Mouse (Mus musculus) c-Kit-positive CD71-positive TER-119-negative erythroid progenitor cells, embryonic 14.5 days (primary cell): Measurements from ENCODE around the gene Olfr1006.
"Not testable (repeated sequence)": the region's sequence is repeated elsewhere in the genome, so short reads cannot be mapped to it uniquely, and the experiment has no call there.

Experiments used
- DNase-seq: peaks from one replicate; pipeline ENCODE4 v3.0.0-alpha.2; 2013; ENCODE audit warnings: low read depth

The Olfr1006 gene

DNA sequence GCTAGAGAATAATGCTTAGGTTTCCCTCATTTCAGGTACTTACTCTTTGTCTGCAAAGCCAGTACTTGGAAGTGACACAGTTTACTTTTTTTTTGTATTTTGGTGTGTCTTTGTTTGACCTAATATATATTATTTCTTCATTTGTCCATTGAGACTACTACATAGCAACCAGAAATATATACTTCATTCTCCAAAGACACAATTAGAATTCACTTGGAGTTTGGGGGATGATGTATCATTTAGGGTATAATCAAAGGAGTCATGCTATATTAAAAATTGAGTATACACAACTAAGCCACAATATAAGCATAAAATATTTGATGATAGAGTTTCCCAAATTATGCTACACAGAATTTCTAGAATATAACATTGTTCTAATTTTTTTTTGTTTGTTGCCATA lies at the start of gene Olfr1006:
Olfr1006 (minus strand) TSS at position 101 of the 400 bp plus-strand sequence.
- no peak for DNase-seq

DNA sequence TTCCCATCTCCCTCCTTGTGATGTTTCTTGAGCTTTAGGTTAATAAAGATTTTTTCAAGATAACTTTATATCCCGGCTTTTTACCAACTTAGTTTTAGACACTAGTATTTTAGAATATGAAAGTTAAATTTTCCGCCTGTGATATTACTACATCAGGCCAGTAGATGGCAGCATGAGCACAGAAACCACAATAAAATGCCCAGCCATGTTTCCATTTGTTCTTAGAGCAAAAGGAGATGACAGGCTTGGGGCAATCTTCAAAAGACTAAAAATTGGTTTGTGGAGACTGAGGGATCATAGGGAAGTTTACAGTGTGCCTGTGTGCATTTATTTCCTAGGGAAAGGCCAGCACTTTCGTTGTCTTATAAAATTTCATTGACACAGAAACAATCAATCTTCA lies 47.2 kb upstream of the Olfr1006 start:
- no peak for DNase-seq

DNA sequence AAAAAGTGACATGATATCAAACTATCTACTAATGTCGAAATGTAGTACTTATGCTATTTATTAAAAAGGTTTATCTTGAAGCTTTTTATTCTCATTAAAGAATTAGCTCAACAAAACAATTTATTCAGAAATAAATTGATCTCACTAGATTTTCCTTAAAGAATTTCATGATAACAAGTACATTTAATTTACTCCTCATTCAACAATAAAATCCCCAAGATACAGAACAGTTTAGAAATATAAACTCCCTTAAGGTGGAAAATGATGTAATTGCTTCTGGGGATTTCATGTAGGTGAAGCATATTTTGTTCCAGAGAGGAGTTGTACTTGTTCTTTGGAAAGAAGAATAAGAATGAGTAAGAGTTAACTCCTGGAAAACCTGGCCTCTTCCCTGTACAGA lies 36.6 kb upstream of the Olfr1006 start, which contains the start of gene Olfr1009:
Olfr1009 (plus strand) TSS at position 301 of the 400 bp plus-strand sequence.
- no peak for DNase-seq

DNA sequence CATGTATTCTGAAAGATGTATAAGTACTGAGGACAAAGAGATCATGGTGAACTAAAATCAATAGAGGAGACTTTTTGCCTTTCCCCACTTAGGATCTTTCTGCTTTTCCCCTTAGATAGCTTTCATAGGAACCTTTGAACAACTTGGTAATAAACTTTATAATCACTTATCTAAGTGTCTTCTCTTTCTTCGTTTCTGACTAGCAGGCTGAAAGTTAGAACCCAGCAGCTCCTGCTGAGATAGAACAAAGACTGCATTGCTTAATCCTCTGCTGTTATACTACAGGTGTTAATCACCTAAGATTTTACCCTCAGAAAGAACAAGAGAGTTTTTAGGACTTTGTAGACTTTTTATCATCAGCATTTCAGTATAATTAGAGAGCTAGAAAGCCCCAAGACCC lies 32.6 kb upstream of the Olfr1006 start:
- DNase-seq: no peak

DNA sequence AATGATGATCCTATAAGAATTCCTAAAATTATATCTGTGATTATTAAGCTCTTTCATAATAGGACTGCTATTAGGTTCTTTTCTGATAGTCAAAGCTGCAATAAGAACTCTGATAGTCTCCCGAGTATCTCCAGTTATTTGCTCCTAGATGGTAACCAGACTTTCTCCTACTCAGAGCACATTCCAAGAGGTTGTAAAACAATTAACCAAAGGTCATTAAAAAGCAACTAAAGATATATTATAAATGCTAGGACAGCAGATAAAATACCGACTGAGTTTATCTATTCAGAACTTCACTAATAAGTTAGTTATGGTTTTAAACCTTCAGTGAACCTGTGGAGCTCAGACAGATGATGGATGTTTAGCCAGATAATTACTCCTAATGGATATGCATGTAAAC lies 32.1 kb upstream of the Olfr1006 start:
- DNase-seq: not testable (repeated sequence)

DNA sequence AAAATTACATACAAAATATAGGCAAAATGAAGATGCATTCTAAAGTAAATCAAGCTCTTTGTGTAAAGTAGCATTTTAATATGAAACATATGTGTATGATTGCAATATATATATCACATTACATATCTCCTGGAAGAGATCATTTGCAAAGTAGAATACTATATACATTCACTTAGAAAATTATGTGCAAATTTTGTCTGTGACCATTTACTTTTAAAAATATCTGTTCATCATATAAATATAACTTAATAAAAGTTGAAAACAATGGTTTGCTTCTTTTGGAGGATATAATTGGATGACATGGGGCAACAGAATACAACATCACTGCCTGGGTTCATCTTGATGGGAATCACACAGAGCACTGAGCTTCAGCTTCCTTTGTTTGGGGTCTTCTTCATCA lies 10.6 kb upstream of the Olfr1006 start, which contains the start of gene Olfr1008:
Olfr1008 (plus strand) TSS at position 301 of the 400 bp plus-strand sequence.
- no peak for DNase-seq

DNA sequence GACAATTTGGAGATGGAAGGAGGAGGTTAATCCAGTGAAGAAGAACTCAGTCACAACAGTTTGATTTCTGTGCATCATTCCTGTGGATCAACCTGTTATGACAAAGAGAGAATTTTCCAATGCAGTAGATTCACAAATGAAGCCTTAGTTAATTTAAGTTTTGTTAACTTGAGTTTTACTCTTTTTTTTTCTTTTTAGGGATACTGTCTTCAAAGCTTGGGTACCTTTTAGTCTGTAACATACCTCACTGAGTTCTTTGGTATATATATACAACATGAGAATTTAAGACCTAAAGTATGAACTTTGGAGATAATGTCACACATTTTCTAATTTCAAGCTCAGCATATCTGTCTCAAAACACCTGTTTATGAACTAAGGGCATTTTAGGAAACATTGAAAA lies 14.2 kb downstream of the Olfr1006 start, which contains the start of gene Olfr154:
Olfr154 (minus strand) TSS at position 101 of the 400 bp plus-strand sequence.
- not testable (repeated sequence) for DNase-seq

DNA sequence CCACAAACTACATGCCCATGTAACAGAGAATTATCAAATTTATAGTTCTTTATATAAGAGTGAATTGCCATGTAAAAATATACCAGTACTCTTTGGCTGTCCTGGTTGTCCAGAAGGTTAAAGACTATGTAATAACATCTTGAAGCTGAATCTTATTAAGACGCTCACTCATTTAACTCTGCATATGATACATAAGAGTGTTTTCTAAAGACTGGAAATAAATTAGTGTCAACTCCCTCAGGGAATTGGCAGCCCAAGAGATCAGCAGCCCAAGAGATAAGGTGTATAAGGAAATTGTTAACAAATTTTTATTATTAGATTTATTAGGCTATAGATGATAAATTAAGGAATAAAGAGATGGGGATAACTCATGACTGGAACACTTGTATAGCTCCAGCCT lies 28.0 kb downstream of the Olfr1006 start, which contains the start of gene Olfr1002:
Olfr1002 (minus strand) TSS at position 101 of the 400 bp plus-strand sequence.
- DNase-seq: no peak
